Mouse (Mus musculus) ES-Bruce4 (cell line): Measurements from ENCODE around the gene Cgnl1.

ENCODE experiments used
- CTCF ChIP-seq: IDR thresholded peaks from one replicate; pipeline ENCODE4 v1.8.1; 2011; ENCODE audit warnings: low read depth, low read length
- POLR2A ChIP-seq: IDR thresholded peaks from one replicate; pipeline ENCODE4 v1.8.1; 2011; ENCODE audit warnings: low read length; ENCODE audit not compliant: insufficient read depth

- TF ChIP-seq CTCF = no peak
- no peak for TF ChIP-seq POLR2A
Observed at GRCm38 (mm10) chr9:71811404-71811803, 40.0 kb upstream of the Cgnl1 start.
